Mouse (Mus musculus): Measurements from ENCODE around the gene Ssh2. TPM values are rescaled to one million over a fixed set of nuclear protein-coding genes. Genes with fewer than 3 reads are reported as not detected.

The Ssh2 gene
- total RNA-seq, 2 experiments from 2014 or later: 32.9 to 35.4 TPM

GRCm38 (mm10) chr11:77506273-77506672 is 290.2 kb downstream of the Ssh2 start:
- no peak for DNase-seq (ENCODE audit: low spot score in 2 of 2)

GRCm38 (mm10) chr11:77506941-77507340 is 290.9 kb downstream of the Ssh2 start:
- DNase-seq (ENCODE audit: low spot score in 2 of 2): no peak

GRCm38 (mm10) chr11:77507426-77507825 is 291.3 kb downstream of the Ssh2 start:
- no peak for DNase-seq (ENCODE audit: low spot score in 2 of 2)

- peak in 1 of 2 experiments; percentile 88 for DNase-seq (ENCODE audit: low spot score in 2 of 2)
Measured at GRCm38 (mm10) chr11:77508068-77509021, 292.3 kb downstream of the Ssh2 start.

Other genes with a start within 250 kb of the Ssh2 start
- gene Slc6a4, start 217.7 kb upstream of the Ssh2 start, total RNA-seq (2021): not detected
- 10 to 100 TPM; 20.3 to 21.1 TPM for gene Nsrp1, start 137.9 kb upstream of the Ssh2 start, total RNA-seq (2021)
- gene Efcab5, start 27.3 kb upstream of the Ssh2 start, total RNA-seq (2021): 1 to 10 TPM; 3.7 to 4.2 TPM
- 10 to 100 TPM; 14.1 to 14.7 TPM for gene Coro6, start 246.1 kb downstream of the Ssh2 start, total RNA-seq (2021)